Mouse (Mus musculus): ENCODE measurements at regions not wholly inside any gene's neighbourhood (a gene's known extent, or its start where the extent isn't known, plus 50 kb on each side); places are given as distances from the start of the nearest gene placed in this dataset.
A peak's percentile ranks its signal among the peaks of the same experiment; 100 is the strongest.

DNA sequence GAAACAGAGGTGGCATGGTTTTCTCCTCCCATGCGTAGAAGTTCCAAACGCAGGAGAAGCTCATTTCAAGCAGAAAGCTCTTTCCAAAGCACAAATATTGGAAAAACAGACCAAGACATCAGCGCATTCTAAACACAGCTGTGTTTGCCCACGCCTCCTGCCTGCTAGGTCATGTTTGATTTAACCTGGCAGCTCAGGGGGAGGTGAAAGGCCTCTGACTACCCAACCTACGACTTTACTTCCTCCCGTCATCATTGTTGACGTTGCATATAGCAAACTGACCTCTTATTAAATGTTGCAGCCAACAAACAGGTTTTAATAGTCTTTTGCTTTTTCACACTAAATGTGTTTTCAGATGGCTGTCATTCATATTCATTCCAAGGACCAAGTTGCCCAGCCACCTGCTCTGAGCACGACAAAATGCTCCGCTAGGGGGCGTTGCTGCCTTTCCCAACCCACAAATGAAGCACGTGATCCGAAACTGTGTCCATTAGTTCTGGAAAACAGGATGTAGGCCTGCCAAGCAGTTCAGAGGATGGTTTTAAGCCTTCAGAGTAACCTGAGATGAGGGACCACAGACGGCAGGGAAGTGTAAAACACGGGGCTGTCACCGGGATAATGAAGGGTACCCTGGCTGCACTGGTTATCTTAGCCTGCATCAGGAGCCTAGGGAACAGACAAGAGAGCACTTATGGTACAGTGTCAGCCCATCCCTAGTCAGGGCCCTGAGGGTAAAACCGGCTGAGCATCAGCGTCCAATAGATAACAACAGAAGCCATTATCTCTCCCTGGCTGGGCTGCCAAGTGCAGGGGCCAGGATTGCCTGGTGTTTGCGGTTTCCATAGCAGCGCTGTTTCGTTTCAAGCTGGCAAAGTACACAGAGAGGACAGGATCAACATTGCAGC is 67.6 kb upstream of the Noct start:
- TF ChIP-seq CTCF (IDR thresholded peaks at IDR 0.05; ENCODE audit: low read depth) (peak; percentile 93), EP300 (IDR thresholded peaks at IDR 0.05; ENCODE audit: low read depth) (peak; percentile 93)

Data from liver, embryonic 14.5 days (tissue).